Mouse (Mus musculus): ENCODE measurements at regions not wholly inside any gene's neighbourhood (a gene's known extent, or its start where the extent isn't known, plus 50 kb on each side); places are given as distances from the start of the nearest gene placed in this dataset.

- TF ChIP-seq MEF2A (IDR thresholded peaks at IDR 0.05; ENCODE audit: extremely low read depth, insufficient replicate concordance, low read depth, low read length, poor library complexity, severe bottlenecking), result no peak
- TF ChIP-seq POLR2AphosphoS2 (IDR thresholded peaks at IDR 0.05; ENCODE audit: low read length), result no peak
- TF ChIP-seq USF1 (IDR thresholded peaks at IDR 0.05; ENCODE audit: low read depth, low read length), result no peak
- no peak for TF ChIP-seq SIN3A (IDR thresholded peaks at IDR 0.05; ENCODE audit: low read length)
- TF ChIP-seq MAZ (IDR thresholded peaks at IDR 0.05; ENCODE audit: low read depth, low read length), result no peak
- TF ChIP-seq ZKSCAN1 (IDR thresholded peaks at IDR 0.05; ENCODE audit: low read depth, low read length), result no peak
- no peak for TF ChIP-seq JUND (IDR thresholded peaks at IDR 0.05; ENCODE audit: low read depth, low read length)
- no peak overlapping the region for H3K9ac ChIP-seq (ENCODE audit: control insufficient read depth, low read depth, low read length, poor library complexity, severe bottlenecking)
- no peaks in the 10 kb centered on the region for H3K36me3 ChIP-seq (ENCODE audit: control insufficient read depth in 1 of 2, insufficient read depth in 2 of 2, low read length in 2 of 2)
- H3K27me3 ChIP-seq (ENCODE audit: control insufficient read depth in 1 of 2, insufficient read depth in 2 of 2, low read length in 2 of 2), result no peaks in the 10 kb centered on the region
- no peaks in the 10 kb centered on the region for H3K4me1 ChIP-seq (ENCODE audit: control insufficient read depth in 1 of 2, insufficient read depth in 2 of 2, low read length in 2 of 2)
- H3K27ac ChIP-seq (ENCODE audit: control insufficient read depth, low read depth, low read length), result no peak overlapping the region
- H3K9me3 ChIP-seq (replicated peaks; ENCODE audit: insufficient read depth, low read length), result no peaks in the 10 kb centered on the region
- DNase-seq (ENCODE audit: low read depth, low spot score), result no peak
- H3K79me2 ChIP-seq (ENCODE audit: control insufficient read depth, insufficient read depth, low read length, poor library complexity), result no peaks in the 10 kb centered on the region
- H3K4me3 ChIP-seq (ENCODE audit: control insufficient read depth in 1 of 2, insufficient read depth in 1 of 2, low read depth in 2 of 2, low read length in 2 of 2), result no peak overlapping the region
Measured at GRCm38 (mm10) chr13:110881573-110881972, 373.2 kb upstream of the Actbl2 start.

- TF ChIP-seq ZC3H11A (IDR thresholded peaks at IDR 0.05; ENCODE audit: low read depth, low read length) (no peak), TAL1 (IDR thresholded peaks at IDR 0.05; ENCODE audit: low read length) (no peak), UBTF (IDR thresholded peaks at IDR 0.05; ENCODE audit: borderline replicate concordance, insufficient read depth, low read depth, low read length) (no peak), POLR2AphosphoS5 (IDR thresholded peaks at IDR 0.05; ENCODE audit: borderline replicate concordance, low read depth, low read length) (no peak), TBP (IDR thresholded peaks at IDR 0.05; ENCODE audit: low read depth, low read length) (no peak), MAZ (IDR thresholded peaks at IDR 0.05; ENCODE audit: low read depth, low read length) (no peak), ZKSCAN1 (IDR thresholded peaks at IDR 0.05; ENCODE audit: low read depth, low read length) (no peak), USF2 (IDR thresholded peaks at IDR 0.05; ENCODE audit: borderline replicate concordance in 1 of 2, insufficient read depth in 1 of 2, low read depth in 1 of 2, low read length in 2 of 2) (no peak), E2F4 (IDR thresholded peaks at IDR 0.05; ENCODE audit: borderline replicate concordance, low read depth, low read length) (no peak)
- no peaks in the 10 kb centered on the region for H3K79me2 ChIP-seq (ENCODE audit: control insufficient read depth, insufficient read depth, low read length, poor library complexity)
- DNase-seq (ENCODE audit: low read depth, low spot score), result no peak
- H3K27me3 ChIP-seq (ENCODE audit: control insufficient read depth in 1 of 2, insufficient read depth in 2 of 2, low read length in 2 of 2), result no peaks in the 10 kb centered on the region
- no peak overlapping the region for H3K9ac ChIP-seq (ENCODE audit: control insufficient read depth, low read depth, low read length, poor library complexity, severe bottlenecking)
- no peak overlapping the region for H3K4me3 ChIP-seq (ENCODE audit: control insufficient read depth in 1 of 2, insufficient read depth in 1 of 2, low read depth in 2 of 2, low read length in 2 of 2)
- no peaks in the 10 kb centered on the region for H3K36me3 ChIP-seq (ENCODE audit: control insufficient read depth in 1 of 2, insufficient read depth in 2 of 2, low read length in 2 of 2)
- no peaks in the 10 kb centered on the region for H3K9me3 ChIP-seq (replicated peaks; ENCODE audit: insufficient read depth, low read length)
- H3K27ac ChIP-seq (ENCODE audit: control insufficient read depth, low read depth, low read length), result no peak overlapping the region
- H3K4me1 ChIP-seq (ENCODE audit: control insufficient read depth in 1 of 2, insufficient read depth in 2 of 2, low read length in 2 of 2), result no peaks in the 10 kb centered on the region
Measured at GRCm38 (mm10) chr13:110882173-110882572, 372.6 kb upstream of the Actbl2 start.
